Mouse (Mus musculus) embryo, embryonic 11 days (tissue): Measurements from ENCODE around the gene Adgrf5.
"Not testable (repeated sequence)": the region's sequence is repeated elsewhere in the genome, so short reads cannot be mapped to it uniquely, and the experiment has no call there.

ENCODE experiments used
- DNase-seq: peaks from one replicate; pipeline ENCODE4 v3.0.0-alpha.2; 2015

Adgrf5 gene

DNA sequence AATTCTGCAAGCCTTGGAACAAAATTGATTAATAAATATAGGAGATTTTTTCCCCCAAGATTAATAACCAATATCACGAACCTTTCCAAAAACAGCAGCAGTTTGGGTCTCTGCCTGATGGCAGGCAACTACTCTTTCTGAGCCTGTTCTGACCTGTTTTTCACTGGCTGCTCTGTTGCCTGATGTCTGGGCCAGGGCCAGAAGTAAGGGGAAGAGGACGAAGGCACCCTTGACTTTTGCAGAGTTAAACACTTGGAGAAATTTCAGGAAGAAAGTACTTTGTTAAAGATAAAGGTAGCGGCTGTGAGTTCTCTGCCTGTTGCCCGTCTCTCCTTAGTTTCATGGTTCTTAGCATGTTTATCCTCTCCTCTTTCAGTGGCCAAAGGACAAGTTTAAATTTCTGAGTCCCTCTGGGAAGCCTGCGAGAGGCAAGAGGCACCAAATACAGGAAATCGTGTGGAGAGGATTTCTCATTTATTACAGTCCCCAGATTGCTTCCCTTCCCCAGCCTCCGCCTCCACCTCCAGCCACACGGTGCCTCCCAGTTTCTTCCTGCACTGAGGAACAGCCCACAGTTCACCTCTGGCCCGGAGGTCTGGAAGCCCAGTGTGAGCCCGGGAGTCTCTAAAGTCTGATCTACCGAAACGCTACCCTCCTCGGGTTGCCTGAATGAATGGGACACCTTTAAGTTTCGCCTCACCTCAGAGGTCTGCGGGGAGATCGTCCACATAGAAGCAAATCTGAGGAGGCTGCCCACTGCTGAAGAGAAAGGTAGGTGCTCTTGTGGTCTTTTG lies at the start of gene Adgrf5:
TSS of gene Adgrf5 (plus strand) at position 626 of the 794 bp plus-strand sequence.
- DNase-seq: peak; percentile 38

DNA sequence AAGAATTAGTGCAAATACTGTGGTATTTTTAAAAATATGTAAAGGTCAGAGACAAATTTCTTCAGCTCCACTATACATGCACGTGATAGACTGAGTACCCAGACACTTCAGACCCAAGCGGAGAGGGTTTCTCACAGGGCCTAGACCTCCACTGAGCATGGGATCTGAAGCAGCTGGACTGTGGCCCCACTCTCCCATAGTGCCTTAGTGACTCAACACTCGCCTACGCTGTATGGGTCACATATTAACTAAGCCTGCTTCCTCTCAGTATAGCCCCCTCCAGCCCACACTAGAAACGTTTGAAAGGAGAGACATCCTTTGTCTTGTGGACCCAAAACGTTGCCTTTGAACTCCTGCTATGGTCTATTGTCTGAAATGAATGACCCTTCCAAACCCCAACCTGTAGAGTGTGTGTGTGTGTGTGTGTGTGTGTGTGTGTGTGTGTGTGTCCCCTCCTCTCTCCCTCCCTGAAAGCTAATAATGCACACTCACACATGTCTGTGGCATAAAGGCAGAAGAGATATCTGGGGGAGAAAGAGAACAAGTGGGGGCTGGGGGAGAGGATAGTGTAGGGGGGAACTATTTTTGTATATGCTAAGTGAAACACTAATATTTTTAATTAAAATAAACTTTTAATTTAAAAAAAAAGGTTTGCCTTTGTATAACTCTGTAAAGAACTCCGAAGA lies 34.1 kb upstream of the Adgrf5 start:
- DNase-seq: no peak

DNA sequence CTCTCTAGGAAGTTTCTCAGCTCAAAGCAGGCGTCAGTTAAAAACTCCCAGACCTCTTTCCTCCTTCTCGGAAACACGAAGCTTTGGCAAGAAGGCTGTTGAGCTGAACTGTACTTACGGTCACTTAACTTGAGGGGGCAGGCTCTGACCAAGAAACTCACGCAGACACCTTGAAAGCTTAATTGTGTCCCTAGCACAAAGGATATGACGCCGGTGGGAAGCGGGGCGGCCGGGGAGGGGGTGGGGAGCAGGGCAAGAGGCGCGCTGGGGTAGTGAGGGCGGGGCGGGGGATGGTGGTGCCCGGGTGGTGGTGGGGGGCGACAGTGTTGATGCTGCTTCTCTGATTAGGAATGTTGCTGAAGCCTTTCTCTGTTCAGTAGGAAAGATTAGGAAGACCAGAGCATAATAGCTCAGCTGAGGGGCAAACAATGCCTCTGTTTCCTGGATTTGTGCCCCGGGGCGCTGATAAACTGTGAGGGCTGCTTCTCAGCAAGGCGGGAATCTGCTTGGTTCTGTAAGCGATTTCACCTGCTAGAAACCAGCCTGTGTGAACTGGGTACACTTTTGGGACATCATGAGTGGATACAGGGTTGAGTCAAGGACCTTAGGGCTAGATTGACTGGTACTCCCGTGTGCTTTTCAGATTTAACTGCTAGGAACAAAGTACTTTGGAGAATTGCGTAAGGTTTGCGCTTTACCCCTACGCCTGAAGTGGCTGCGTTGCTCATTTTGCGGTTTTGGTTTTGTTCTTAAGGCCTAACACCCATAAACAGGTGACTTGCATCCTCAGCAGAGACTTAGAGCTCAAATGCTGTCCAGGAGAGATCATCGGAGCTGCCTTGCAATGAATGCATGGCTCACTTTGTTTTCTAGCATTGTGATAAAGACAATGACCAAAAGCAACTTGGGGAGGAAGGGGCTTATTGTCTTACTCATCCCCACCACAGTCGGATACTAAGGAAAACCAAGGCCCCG lies 33.2 kb upstream of the Adgrf5 start:
- DNase-seq: peak; percentile 88

DNA sequence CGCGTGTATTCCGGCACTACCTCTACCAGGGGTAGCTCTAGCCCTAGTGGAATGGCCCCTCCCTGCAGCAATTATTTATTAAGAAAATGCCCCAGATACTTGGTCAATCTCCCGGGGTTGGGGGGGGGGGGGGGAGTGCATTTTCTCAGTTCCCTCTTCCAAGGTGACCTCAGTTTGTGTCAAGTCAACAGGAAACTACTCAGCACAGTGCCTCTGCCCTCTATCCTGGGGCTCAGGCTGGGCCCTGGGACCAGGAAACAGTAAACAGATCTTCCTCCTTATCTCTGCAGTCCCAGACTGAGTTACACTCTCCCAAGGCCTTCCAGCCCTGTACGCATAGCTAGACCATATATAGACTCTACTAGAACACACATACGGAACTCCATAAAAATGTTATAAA lies 32.4 kb upstream of the Adgrf5 start:
- peak; percentile 4 for DNase-seq

DNA sequence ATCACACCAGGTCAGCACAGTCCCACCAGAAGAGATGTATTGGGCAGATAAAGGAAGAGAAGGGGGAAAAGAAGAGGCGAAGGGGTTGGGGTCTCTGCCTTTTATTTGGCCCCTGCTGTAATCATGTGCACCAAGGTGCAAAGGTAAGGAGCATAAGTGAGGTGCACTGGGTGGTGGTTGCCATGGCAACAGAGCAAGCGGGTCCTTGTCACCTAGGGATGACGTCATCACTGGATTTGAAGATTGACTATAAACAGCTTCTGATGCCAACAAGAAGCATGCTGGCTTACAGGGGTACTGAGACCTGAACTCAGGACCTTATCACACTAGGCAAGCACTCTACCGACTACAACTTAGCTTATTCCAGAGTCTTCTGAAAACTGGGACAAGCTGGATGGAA lies 31.0 kb upstream of the Adgrf5 start:
- DNase-seq: no peak

DNA sequence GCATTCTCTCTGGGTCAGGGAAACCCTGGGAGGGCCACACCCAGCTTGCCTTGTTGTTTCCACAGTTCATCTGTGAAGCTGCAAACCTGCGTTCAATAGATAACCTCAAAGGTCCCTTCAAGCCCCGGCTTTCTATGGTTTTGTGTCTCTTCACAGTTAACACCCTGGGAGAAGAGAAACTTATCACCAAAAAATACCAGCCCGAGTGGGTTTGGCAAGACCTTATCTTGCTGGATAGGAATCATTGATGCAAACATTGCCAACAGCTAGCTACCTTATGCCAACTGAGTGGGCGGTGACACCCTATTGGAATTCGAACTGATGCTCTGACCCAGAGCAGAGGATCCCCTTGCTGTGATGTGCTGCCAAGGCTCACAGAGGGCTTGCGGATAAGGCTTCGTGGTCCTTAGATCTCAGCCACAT lies 30.5 kb upstream of the Adgrf5 start:
- no peak for DNase-seq

DNA sequence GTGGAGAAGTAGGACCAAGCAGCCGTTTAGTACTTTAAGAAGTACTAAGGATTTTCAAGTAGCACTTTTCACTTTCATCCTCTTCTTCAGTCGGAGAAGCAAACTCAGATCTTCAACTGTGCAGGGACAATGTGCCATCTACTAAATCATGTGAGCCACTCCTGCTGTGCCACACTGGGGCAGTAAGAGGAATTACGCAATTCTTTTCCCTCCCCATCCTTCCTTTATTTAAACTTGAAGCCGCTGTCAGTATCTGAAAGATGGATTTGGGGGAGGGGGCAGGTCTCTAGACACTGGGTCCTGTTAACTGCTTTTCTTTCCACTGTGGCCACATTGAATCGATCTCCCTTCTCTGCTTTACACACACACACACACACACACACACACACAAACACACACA lies 27.6 kb upstream of the Adgrf5 start:
- no peak for DNase-seq

DNA sequence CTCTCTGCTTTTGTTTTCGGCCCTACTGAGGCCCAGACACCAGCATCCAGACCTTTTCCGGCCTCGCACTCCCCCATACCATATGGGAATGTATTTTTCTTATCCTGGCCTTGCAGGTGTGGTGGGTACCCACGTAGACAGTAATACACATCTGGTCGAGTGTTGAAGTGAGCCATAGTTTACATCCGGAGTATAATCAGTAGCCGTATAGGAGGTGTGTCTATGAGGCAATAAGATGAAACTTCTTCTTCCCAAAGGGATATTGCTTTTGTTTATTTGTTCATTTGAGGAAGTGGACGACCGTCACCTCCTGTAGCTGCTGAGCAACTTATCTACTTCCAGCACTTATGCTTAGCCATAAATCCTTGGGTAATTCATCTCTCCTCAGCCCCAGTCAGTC lies 26.2 kb upstream of the Adgrf5 start:
- DNase-seq: no peak

DNA sequence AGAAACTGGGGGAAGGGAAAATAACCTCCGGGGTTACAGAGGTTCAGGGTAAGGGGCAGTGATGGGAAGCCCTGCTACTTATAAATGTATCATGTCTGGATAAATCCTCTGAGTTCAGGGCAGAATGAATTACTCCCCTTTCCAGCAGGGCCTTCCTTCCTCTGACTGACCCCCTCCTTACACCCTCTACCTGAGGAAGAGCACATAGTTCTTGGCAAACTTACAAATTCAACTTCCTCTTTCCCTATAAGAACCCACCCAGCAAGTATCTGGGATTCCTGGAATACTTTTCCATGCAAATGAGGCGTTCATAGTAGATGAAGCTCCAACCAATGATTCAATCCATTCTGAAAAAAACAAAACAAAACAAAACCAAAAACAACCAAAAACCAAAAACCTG lies 22.6 kb upstream of the Adgrf5 start:
- DNase-seq: no peak

DNA sequence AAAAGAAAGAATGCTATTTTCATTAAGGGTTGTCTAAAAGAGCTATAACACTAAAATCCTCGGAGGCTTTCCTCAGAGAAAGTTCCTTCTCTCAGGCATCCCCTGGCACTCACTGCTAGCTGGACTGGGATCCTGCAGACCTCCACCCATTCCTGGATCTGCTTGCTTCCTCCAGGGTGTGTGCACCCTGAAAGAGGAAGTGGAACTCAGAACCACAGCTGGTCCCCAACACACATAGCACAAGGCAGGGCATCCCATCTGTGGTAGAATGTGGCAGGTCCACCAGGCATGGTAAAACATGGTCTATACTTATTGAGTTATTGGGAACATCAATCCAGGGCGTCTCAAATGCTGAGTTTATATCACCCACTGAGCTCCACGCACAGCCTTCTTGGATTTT lies 22.0 kb upstream of the Adgrf5 start:
- no peak for DNase-seq

DNA sequence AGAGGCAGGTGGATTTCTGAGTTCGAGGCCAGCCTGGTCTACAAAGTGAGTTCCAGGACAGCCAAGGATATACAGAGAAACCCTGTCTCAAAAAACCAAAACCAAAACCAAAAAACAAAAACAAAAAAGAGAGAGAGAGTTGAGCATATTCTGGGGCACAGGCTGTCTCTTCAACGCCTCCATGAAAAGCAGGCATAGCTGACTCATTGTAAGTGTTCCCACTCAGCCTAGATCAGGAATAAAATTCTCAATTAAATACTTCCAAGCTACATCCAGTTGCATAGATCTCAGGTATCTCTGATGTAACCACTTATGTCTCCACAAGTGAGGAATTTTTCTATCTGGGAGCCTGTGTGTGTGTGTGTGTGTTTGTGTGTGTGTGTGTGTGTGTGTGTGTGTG lies 13.8 kb upstream of the Adgrf5 start:
- not testable (repeated sequence) for DNase-seq

DNA sequence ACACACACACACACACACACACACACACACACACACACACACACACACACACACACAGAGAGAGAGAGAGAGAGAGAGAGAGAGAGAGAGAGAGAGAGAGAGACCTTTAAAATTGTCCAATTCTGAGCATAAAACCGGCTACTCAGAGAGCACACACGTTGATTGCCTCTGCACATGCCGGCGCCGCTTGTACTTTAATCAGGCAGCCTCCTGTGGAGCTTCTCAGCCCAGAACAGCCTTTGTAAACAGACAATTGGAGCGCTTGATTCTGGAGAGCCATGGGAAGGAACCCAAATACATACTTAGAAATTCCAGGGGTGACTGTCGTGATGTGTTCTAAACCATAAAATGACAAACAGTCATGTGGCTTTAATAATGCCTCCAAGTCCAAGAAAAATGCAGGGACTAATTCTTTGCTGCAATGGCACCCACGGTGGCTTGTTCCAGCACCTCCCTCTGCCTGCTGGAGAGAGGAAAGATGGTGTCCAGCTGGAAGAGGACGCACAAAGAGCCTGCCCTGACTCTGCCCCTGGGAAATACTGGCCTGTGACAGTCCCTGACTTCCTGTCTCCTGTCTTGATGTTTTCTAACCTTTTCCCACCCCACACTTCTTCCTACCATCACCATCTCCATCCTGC lies 2.2 kb upstream of the Adgrf5 start:
- peak; percentile 37 for DNase-seq

DNA sequence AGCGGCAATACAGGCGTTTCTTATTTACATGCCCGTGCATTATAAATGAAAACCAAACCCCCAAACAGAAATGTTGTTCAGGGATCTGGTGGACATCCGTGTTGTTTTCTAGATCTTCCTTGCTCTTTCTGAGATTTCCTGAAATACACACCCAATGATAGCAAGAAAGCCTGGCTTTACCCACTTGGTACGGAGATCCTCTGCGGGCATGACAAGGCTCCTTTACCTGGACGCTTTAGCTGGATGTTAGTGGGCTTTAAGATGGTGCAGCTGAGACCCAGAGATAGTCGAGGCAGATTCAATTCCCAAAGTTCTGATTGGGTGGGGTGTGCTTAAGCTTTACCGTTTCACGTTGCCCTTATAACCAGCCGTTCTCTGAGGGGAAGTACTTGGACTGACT lies 770 bp downstream of the Adgrf5 start:
- DNase-seq: no peak

DNA sequence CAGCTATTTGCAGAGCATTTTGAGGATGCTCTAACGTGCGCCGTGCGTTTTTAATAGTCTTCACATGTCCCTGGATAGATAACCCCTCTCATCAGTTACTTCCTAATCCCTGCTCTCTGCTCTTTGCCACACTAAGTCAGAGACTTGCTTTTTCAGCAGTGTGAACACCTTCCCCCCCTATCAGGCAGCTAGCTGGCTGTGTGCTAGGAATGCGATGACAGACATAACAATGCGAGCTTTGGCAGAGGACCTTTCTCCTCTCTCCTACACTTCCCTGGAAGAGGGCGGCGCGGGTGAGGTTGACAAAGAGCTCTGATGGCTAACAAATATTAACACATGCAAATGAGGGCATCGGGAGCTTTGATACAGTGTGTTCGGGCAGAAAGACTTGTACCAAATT lies 2.1 kb downstream of the Adgrf5 start:
- peak; percentile 2 for DNase-seq

DNA sequence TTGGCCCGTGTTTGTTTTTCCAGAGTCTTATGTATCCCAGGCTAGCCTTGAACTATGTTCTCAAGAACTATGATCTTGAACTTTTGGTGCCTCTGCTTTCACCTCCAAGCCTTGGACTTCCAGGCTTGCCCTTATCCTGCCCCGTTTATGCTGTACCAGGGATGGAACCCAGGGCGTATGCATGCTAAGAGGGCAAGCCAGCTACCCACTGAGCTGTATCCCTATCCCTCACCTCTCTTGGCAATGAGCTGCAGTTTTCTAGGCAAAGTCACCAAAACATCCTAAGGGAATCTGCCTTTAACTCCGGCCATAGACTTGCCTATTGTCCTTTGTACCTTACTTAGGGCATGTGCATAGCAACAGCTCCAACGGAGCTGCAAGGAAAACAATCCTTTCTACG lies 2.6 kb downstream of the Adgrf5 start:
- DNase-seq: no peak

DNA sequence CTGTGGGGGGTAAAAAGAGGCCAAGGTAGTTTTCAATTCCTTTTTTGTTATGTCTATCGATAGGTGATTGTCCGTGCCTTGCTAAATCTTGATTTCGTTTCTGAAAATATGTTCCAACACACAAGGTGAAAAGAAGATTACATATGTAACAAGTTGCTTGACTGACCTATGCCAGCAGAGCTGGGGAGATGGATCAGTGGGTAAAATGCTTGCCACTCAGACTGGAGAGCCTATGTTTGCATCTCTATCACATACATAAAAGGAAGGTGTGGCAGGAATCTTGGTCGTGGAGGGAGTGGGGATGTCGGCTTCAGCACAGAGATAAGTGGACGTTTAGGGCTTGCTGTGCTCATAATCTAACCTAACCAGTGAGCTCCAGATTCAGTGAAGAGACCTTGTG lies 3.7 kb downstream of the Adgrf5 start:
- no peak for DNase-seq

DNA sequence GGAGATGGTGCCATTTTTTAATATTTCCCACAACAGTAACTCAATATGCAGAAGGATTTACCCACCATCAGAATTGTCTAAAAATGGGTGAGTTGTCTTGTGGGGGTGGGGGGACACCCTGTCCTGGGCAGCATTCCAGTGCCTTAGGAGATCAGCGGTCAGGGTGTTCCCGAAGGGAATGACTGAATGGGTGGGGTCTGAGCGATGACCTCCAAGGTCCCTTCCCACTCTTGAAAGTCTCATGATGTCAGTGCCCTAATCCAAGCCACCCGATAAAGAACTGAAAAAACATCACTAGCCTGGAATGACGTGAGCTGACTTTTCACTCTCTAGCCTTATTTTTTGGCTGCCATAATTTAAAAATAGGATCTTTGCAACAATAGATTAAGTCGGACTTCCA lies 5.0 kb downstream of the Adgrf5 start:
- DNase-seq: no peak

DNA sequence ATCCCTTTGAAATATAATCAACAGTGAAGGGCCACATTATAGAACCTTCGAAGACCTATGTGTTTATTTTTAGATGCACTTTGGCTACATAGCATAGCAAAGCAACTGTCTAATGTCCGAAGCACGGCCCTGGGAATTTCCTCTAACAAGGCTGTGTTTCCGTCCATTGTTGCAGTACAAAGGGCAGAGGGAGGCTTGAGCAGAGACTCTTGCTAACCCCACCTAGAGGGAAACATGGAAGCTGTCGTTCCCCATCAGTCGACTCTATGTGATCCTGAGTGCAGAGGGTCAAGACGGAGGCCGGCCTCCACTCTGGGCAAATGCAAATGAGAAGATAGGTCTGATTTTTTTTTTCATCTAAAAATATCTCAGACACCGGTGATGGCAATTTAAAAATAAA lies 6.2 kb downstream of the Adgrf5 start:
- DNase-seq: peak; percentile 28

DNA sequence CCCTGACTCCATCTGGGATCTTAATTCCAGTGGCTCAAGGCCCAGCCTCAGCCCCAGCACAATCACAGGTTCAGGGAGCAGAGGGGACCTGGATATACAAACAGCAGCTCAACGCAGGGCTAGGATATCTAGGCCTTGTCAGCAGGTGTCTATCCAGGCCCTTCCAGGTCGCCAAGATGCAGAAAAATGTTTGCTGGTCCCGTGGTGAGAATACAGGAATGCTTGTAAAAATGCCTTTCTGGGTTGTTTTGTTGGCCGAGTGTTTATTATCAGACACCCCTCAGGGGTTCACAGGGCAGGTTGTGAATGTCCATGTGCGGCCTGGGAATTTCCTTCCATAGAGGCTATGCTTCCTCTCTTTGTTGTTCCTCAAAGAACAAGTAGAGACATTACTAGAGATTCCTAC lies 7.9 kb downstream of the Adgrf5 start:
- DNase-seq: no peak

DNA sequence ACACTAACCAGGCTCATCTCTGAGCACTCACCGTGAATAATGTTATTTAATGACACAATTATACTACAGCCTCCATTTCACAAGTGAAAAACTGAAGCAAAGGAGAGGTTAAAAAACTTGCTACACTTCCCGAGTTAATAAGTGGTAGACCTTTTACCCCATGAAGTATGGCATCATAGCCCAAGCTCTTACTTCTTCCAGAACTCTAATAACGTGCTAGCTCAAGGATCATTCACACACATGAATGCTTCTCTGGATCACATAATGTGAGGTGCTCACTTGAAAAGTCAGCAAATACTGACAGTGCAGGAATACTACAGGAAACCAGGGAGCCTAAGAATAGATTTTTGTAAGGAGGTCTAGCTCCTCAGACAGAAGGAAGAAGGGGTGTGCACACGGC lies 12.4 kb downstream of the Adgrf5 start:
- DNase-seq: no peak

DNA sequence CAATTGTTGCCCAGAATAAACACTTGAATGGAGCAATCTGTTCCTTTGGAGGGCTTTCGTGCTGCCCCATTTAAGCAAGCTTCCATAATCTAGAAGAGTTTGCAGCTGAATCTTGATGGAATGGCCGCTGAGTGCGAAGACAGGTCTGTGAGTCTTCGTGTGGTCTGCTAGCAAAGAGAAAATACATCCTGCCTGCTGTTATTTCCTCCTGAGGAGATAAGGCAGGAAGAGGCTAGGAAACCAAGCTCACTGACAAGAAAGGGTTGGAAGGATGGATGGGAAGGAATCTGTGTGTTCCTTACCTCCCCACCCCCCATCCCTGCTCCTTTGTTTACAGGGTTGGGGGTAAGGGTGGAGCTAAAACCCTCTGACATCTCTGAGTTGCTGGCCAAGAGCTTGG lies 13.8 kb downstream of the Adgrf5 start:
- DNase-seq: no peak

DNA sequence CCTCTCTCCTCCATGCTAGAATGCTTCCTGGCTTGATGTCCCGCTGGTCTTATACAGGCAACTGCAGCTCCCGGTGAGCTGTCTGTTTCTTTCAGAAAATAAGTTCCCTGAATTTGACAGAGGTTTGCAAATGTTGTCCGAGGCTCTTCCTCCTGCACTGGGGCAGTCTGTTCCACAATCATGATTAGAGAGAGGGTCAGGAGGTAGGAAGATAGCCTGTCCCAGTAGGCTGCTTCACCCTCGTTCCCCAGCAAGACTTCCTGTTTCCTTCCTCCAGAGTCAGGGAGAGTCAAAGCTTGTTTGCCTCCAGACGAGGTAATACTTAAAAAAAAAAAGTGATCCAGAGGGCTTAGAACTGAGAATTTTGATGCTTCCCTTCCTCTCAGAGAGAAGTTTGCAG lies 16.3 kb downstream of the Adgrf5 start:
- DNase-seq: no peak

DNA sequence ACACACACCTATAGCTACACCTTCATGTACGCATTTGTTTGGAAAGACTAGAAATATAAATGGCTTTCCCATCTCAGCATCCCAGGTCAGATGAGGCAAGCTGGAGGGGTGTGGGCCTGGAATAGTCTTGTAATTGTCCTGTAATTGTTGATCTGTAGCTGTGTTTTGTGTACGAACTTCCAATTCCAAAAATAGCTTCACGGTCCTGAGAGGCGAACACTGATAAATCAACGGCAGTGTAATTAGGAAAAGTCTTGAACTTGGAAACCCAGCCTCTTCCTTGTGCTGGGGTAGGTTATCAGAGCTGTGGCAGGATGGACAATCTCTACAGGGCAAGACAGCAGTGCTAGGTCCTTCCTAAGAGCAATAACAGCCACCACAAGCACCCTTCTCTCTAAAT lies 18.5 kb downstream of the Adgrf5 start:
- DNase-seq: no peak
